Mouse (Mus musculus): ENCODE results near the gene Slc18a3.

Slc18a3 gene

GRCm38 (mm10) chr14:32464601-32465505 lies at the start of gene Slc18a3:
Gene Slc18a3, minus strand, starts transcription at chr14:32464850.
- in situ Hi-C loops (cut with MboI, MseI): no loop called here

- in situ Hi-C loops (cut with MboI, MseI): loop anchor here (10.0 kb wide), 1 partner anchor 1821 kb away; no protein-coding TSS in a partner anchor
Measured at GRCm38 (mm10) chr14:32513336-32514032, 48.8 kb upstream of the Slc18a3 start, which contains the start of gene Ercc6. Gene Ercc6, plus strand, starts transcription at chr14:32513521.

GRCm38 (mm10) chr14:32512912-32513311 lies 48.3 kb upstream of the Slc18a3 start:
- in situ Hi-C loops (cut with MboI, MseI): loop anchor here (10.0 kb wide), 1 partner anchor 1822 kb away; no protein-coding TSS in a partner anchor

DNA sequence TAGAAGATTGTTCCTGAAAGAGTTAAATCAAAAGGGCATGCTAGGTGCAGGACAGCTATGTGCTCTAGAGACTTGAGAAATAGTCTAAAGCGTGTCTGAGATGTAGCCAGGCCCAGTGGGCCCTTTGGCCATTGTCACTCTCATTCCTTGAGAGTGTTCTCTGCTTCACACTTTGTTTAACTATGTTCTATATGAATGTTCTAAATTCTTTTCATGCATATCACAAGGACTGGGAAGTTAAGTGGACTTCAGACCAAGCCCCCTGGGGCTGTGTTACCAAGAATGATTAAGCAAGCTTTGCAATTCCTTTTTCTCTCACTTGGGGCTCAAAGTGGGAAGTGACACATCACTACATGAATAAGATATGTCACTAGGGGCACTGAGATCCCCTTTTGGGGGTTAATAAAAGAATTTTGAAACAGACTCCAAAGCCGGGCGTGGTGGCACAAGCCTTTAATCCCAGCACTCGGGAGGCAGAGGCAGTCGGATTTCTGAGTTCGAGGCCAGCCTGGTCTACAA lies 44.9 kb upstream of the Slc18a3 start:
- in situ Hi-C loops (cut with MboI, MseI): no loop called here

- in situ Hi-C loops (cut with MboI, MseI): no loop called here
Measured at GRCm38 (mm10) chr14:32508105-32508835, 43.6 kb upstream of the Slc18a3 start.

GRCm38 (mm10) chr14:32507216-32507615 lies 42.6 kb upstream of the Slc18a3 start:
- in situ Hi-C loops (cut with MboI, MseI): no loop called here

- in situ Hi-C loops (cut with MboI, MseI): no loop called here
Measured at GRCm38 (mm10) chr14:32506329-32506728, 41.7 kb upstream of the Slc18a3 start.

DNA sequence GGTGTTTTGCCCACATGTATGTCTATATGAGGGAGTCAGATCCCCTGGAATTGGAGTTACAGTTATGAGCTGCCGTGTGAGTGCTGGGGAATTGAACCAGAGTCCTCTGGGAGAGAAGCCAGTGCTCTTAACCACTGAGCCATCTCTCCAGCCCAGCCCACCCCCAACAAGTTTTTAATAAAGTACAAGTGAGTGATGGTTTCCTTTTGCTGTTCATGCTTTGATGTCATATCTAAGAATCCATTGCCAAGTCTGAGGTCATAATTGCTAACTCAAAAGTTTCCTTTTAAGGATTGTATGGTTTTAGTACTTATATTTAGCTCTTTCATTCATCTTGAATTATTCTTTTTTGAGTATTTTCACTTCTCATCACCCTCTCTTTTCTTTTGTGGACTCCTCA lies 39.2 kb upstream of the Slc18a3 start:
- in situ Hi-C loops (cut with MboI, MseI): no loop called here

DNA sequence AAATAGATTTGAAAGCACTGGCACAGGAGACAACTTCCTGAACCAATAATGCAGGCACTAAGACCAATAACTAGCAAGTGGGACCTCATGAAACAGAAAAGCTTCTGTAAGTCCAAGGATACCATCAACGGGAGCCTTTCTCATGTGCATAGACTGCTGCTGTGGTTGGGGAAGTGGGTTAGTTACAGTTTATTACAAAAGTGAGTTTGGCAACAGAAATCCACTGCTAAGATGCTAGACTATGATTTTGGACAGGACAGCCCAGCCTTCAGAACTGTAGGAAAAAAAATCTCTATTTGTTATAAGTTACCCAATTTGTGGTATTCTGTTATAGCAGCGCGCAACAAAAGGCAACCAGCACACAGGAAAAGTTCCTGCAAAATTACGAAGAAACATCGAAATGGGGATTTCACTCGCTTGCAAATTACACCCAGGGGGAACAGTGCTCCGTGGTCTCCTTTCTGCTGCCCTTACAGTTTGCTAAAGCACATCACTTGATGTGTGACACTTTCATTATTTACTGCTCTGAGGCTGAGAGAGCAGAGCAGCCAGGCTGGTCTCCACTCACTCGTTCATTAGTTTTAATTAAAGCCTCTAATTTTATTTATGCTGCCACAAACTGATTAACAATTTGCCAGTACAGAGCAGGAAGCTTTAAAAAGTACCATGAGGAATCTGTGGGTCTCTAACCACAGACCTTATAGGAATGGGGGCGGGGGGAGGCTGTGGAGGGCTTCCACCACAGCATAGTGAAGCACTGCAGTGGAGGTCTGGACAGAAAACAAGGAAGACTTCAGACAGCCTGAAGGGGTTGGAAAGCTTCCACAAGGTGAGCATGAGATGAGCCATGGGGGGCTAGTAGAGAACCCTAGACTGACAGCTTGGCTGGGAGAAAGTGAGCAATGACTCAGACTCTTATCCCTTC lies 38.4 kb upstream of the Slc18a3 start:
- in situ Hi-C loops (cut with MboI, MseI): no loop called here

GRCm38 (mm10) chr14:32501303-32501702 lies 36.7 kb upstream of the Slc18a3 start:
- in situ Hi-C loops (cut with MboI, MseI): no loop called here

GRCm38 (mm10) chr14:32496115-32496850 lies 31.6 kb upstream of the Slc18a3 start:
- in situ Hi-C loops (cut with MboI, MseI): loop anchor here (25.0 kb wide), 1 partner anchor 259 kb away; no protein-coding TSS in a partner anchor

- in situ Hi-C loops (cut with MboI, MseI): loop anchor here (25.0 kb wide), 1 partner anchor 255 kb away; no protein-coding TSS in a partner anchor
Measured at GRCm38 (mm10) chr14:32492521-32492920, 27.9 kb upstream of the Slc18a3 start.

- in situ Hi-C loops (cut with MboI, MseI): loop anchor here (25.0 kb wide), 1 partner anchor 245 kb away; no protein-coding TSS in a partner anchor
Measured at GRCm38 (mm10) chr14:32482061-32482460, 17.4 kb upstream of the Slc18a3 start.

DNA sequence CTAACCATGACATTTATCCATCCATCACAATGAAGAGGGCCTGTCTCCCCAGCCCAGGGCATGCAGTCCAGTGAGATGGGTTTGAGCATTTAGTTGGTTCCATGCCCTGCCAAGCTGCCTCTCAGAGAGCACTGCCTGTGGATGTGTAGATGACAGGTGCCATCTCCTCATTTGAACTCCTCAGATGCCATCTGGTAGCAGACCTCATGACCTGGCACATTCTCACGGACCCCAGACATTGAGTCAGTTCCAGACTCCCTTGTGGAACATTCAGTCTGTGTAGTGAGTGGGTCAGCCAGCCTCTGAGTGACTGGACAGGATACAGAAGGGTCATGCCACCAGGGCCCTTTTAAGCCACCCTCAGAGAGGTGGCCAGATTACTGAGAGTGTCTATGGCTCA lies 12.9 kb upstream of the Slc18a3 start:
- in situ Hi-C loops (cut with MboI, MseI): loop anchor here (25.0 kb wide), 1 partner anchor 240 kb away; no protein-coding TSS in a partner anchor

GRCm38 (mm10) chr14:32476559-32476958 lies 11.9 kb upstream of the Slc18a3 start:
- in situ Hi-C loops (cut with MboI, MseI): loop anchor here (25.0 kb wide), 1 partner anchor 239 kb away; no protein-coding TSS in a partner anchor

GRCm38 (mm10) chr14:32472996-32473395 lies 8.3 kb upstream of the Slc18a3 start:
- in situ Hi-C loops (cut with MboI, MseI): loop anchor here (5.0 kb wide), 1 partner anchor 84 kb away; no protein-coding TSS in a partner anchor

- in situ Hi-C loops (cut with MboI, MseI): no loop called here
Measured at GRCm38 (mm10) chr14:32467606-32468005, 3.0 kb upstream of the Slc18a3 start.

DNA sequence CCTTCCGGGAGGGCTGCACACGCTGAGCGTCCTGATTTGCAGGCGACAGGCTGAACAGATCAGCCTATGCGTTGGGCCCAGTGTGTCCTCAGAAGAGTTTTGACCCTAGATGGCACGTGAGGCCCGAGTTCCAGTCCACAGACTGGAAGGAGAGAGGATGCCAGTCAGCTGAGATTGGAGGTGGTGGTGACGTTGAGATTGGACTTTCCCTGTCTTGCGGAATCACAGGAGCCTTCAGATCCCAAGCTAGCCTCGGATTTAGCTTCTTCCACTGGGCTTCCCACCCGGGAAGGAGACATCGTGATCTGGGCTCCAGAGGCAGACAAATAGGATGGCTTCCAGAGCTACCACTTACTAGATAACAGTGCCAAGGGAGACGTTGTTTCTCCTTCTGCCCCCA lies 1.2 kb upstream of the Slc18a3 start, which contains the start of gene Chat:
Chat (minus strand) TSS at position 101 of the 400 bp plus-strand sequence.
- in situ Hi-C loops (cut with MboI, MseI): no loop called here

DNA sequence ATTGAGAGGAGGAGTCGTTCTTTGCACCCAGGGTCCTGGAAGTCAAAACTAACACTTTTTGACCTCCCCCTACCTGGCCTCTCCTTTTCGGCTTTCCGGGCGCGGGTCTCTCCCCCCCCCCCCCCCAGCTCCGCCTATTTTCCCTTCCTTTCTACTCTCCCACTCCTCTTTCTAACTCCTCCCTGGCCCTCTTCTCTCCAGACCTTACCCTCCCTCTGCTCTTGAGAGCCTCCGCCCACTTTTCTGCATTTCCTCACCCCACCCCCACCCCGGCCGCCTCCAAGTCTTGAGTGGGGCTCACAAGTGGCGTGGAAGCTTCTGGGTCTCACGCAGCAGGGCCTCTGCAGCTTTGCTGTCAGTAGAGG lies 838 bp upstream of the Slc18a3 start:
- in situ Hi-C loops (cut with MboI, MseI): no loop called here

Data from T-helper 2 cell (primary cell).